Mouse (Mus musculus): ENCODE measurements around the gene Sh2d2a.
"Not testable (repeated sequence)": the region's sequence is repeated elsewhere in the genome, so short reads cannot be mapped to it uniquely, and the experiment has no call there.

Sh2d2a gene

DNA sequence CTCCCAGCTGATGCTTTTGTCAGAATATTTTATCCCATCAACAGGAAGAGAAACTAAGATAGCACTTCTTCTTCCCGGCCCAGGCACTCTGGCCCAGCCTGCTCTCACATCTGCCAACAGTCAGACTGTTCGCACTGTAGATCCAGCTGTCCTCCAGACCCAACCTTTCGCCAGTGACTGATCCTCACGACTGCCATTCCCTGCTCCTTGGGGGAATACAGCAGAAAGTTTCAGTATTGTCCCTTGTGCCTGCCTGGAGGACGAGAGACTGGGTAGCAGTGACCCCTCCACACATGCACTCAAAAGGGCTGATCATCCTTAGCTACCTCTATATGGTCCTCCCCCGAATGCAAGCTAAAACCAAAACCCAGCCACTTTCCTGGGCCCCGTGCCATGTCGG is 9.4 kb downstream of the Sh2d2a start:
- DNase-seq (ENCODE audit: low spot score in 2 of 2): no peak

DNA sequence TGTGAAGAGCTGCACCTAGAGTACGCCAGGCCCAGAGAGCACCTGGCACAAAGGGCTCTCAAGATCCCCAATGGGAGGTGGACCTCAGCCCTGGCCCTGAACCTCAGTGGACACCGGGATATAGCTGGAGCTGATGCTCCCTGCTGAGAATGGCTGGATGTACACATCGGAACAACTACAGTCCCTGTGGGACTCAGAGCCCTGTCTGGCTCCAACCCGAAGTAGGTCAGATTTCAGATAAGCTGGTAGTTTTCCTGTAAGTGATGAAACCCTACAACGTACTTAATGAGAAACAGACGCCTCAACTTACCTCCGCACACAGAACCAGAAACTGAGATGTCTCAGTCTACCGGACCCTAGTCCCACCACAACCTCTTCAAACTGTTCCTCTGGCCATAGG is 11.1 kb downstream of the Sh2d2a start:
- DNase-seq (ENCODE audit: low spot score in 2 of 2): no peak

DNA sequence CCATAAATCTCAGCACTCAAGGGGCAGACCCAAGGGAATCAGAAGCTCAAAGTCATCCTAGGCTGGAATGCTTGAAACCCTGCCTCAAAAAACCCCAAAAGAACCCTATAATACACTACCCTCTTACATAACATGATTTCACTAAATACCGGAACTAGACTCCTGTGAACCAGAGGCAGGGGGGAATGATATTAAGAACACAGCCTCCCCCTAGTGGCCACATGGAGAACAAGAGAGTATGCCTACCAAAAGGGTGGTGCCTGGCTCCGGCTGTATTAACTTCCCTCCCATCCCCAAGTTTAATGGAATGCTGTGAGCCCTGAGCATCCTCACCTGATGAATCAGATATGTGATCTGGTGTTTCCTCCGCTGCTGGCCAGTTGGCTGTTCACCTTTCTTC is 13.3 kb downstream of the Sh2d2a start:
- peak; percentile 42 to 54 for DNase-seq (ENCODE audit: low spot score in 2 of 2)

GRCm38 (mm10) chr3:87864111-87864510 is 17.6 kb downstream of the Sh2d2a start:
- DNase-seq (ENCODE audit: low spot score in 2 of 2): not testable (repeated sequence)

- DNase-seq (ENCODE audit: low spot score in 2 of 2): no peak
Observed at GRCm38 (mm10) chr3:87877730-87878129, 31.2 kb downstream of the Sh2d2a start.

DNA sequence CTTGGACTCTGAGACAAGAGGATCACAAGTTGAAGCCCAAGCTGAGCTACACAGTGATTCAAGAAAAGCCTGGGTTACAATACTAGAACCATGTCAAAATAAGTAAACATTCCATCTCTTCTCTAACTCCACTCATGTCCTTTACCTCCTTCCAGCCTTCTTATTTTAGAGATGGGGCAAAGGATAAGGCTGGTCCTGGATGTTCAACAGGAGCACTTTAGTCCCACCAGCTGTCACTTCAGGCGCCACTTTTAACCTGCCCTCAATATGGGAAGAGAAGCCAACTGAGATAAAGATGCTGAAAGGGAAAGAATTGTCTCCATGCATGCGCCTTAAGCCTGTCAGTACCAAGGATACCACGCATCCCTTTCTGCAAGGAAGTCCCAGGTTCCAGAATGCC is 37.7 kb downstream of the Sh2d2a start:
- DNase-seq (ENCODE audit: low spot score in 2 of 2): no peak

DNA sequence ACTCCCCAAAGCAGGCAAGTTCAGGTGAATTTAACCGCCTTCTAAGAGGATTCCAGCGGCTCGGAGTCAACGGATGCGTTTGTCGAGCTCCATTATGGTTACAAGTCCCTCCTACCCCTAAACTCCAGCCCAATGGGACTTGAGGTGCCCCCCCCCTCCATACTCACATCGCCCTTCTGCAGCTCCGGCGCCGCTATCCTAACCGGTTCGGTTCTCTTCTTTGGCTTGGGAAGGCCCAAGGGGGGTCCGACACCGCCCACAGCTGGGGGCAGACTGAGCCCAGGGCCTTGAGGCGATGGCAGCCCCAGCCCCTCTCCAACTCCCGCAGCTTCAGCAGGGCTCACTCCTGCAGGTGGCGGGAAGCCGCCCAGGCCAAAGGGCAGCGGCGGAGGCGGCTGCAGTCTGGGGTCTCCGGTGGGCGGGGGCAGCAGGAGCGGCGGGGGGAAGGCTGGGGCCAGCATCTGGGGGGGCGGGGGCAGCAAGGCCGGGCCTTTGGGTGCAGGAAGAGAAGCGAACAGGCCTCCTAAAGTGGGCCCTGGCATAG is 38.2 kb downstream of the Sh2d2a start:
- DNase-seq (ENCODE audit: low spot score in 2 of 2): peak in 1 of 2 experiments; percentile 19

DNA sequence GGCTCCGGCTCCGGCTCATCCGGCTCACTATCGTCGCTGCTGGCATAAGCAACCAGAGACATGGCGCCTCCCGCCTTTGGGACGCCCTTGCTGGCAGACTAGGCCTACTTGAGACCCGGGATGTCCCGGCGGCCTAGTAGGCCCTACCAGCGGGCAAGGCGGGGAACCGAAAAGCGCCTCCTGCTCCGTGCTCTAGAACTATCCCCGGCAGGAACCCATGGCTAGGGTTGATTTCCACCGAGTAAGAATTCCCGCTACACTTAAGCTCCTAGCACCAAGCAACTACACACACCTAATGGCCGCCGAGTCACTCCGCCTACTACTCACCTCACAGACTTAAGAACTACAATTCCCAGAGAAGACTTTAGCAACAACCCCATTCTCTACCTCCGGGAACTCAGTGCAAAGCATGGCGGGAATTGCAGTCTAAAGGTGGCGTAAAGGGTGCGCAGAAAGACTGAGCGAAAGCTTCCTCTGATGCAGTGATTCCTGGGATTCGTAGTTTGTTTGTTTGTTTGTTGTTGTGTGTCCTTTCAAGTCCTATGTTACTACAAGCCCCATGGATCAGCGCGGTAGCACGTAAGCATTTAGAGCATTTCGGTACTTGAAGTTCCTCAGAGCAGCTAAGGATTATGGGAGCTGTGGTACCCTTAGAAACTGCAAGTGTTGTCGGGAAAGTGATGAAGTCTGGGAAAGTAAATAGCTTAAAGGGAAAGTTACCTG is 38.9 kb downstream of the Sh2d2a start, which contains the start of gene Prcc:
Gene Prcc, minus strand, starts transcription at position 328 of the 723 bp plus-strand sequence.
- peak; percentile 83 to 89 for DNase-seq (ENCODE audit: low spot score in 2 of 2)

GRCm38 (mm10) chr3:87886004-87886365 is 39.4 kb downstream of the Sh2d2a start:
- no peak for DNase-seq (ENCODE audit: low spot score in 2 of 2)

GRCm38 (mm10) chr3:87886416-87886815 is 39.9 kb downstream of the Sh2d2a start:
- no peak for DNase-seq (ENCODE audit: low spot score in 2 of 2)

DNA sequence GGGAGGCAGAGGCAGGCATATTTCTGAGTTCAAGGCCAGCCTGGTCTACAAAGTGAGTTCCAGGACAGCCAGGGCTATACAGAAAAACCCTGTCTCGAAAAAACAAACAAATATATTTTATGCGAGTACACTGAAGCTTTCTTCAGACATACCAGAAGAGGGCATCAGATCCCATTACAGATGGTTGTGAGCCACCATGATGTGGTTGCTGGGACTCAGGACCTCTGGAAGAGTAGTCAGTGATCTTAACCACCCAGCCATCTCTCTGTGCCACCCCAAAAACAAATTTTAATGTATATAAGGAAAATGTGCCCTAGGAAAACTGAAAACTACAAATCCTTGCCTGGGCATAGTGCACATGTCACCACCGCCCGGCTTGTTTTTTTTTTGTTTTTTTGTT is 40.8 kb downstream of the Sh2d2a start:
- not testable (repeated sequence) for DNase-seq (ENCODE audit: low spot score in 2 of 2)

- no peak for DNase-seq (ENCODE audit: low spot score in 2 of 2)
Observed at GRCm38 (mm10) chr3:87891481-87891880, 44.9 kb downstream of the Sh2d2a start.

GRCm38 (mm10) chr3:87893367-87893905 is 46.9 kb downstream of the Sh2d2a start:
- no peak for DNase-seq (ENCODE audit: low spot score in 2 of 2)

DNA sequence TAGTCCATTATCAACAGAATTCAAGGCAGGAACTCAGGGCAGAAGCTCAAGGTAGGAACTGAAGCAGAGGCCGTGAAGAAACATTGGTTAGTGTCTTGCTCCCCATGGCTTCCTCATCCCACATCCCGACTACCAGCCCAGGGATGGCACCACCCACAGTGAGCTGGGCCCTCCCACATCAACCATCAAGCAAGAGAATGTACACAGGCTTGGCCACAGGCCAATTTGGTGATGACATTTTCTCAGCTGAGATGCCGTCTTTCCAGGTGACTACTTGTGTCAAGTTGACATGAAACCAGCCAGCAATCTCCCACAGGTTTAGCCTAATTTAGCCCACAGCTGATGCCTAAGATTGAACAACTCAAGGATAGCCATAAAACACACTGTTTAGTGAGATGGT is 52.7 kb downstream of the Sh2d2a start:
- DNase-seq (ENCODE audit: low spot score in 2 of 2): no peak

GRCm38 (mm10) chr3:87899776-87900175 is 53.2 kb downstream of the Sh2d2a start:
- DNase-seq (ENCODE audit: low spot score in 2 of 2): no peak

DNA sequence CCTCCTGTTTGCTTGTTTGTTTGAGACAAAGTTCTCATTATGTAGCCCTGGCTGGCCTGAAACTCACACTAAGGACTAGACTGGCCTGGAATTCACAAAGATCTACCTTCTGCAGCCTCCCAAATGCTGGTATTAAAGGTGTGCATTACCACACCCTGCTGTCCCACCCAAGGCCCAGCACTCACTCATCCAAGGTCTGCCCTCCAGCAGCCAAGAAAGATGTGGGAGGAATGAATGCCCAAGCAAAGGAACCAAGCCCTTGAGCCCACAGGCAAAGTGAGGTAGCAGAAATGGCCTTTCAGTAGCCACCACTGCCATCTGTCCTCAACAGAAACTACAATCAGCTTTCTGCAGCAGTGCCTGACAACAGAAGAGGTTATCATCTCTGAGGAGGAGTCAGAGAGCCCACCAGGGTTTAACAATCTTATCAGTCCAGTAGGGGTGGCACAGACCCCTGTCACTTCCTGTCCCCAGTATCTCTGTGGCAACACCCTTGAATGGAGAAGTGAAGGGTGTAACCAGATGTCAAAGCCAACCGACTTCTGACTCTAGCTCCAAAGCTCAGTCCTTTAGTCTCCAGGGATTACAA is 54.6 kb downstream of the Sh2d2a start:
- DNase-seq (ENCODE audit: low spot score in 2 of 2): no peak

GRCm38 (mm10) chr3:87901959-87902358 is 55.4 kb downstream of the Sh2d2a start:
- DNase-seq (ENCODE audit: low spot score in 2 of 2): not testable (repeated sequence)

- DNase-seq (ENCODE audit: low spot score in 2 of 2): no peak
Observed at GRCm38 (mm10) chr3:87903821-87904220, 57.3 kb downstream of the Sh2d2a start.
